Mouse (Mus musculus): ENCODE data around the gene Afap1l2. TPM values are rescaled to one million over a fixed set of nuclear protein-coding genes. Genes with fewer than 3 reads are reported as not detected.

The Afap1l2 gene
- polyA plus RNA-seq, 1 experiment = not detected

DNA sequence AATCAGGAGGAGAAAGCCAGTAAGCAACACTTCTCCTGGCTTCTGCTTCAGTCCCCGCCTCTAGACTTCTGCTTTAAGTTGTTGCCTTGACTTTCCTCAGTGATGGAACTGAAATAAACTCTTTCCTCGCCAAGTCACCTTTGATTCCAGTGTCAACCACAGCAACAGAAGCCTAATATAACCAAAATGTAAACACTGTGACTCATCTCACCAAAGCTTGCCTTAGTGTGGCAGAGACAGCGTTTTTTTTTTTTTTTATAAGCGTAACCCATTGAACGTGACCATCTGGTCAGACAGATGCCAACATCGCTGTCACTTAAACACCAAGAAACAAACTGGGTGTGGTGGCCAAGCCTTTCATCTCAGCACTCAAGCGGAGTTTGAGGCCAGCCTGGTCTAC, 65.8 kb downstream of the Afap1l2 start:
- peaks cover 5% of the 10 kb centered on the region; the same call in 1 of the 2 replicates for H3K9me3 ChIP-seq (ENCODE audit: control insufficient read depth, low read length)
- TF ChIP-seq GATA1 (IDR thresholded peaks at IDR 0.05; ENCODE audit: low read length) = no peak
- TF ChIP-seq TAL1 (IDR thresholded peaks at IDR 0.05; ENCODE audit: low read length) = no peak
- H3K27me3 ChIP-seq (ENCODE audit: control insufficient read depth) = no peaks in the 10 kb centered on the region
- H3K4me1 ChIP-seq (ENCODE audit: control insufficient read depth) = no peaks in the 10 kb centered on the region
- H3K4me3 ChIP-seq (replicated peaks) = no peak overlapping the region
- H3K36me3 ChIP-seq (ENCODE audit: control insufficient read depth) = no peaks in the 10 kb centered on the region

DNA sequence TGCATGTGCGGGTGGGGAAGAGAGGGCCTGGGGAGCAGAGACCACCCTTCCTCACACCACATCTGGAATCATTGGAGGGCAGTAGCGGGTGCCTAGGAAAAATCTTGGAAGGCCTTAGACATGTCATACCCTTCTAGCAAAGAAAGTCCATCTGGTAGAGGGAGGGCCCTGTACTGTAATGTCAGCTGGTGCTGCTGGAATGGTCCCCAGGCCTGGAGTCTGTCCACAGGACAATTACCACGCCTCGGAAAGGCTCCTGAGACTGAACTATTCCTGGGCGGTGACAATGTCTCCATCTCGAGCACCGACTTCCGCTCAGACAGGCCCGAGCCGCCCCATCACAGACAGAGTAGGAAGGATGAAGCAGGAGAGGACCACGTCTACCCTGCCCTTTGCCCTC, 67.5 kb downstream of the Afap1l2 start:
- no peak for TF ChIP-seq TAL1 (IDR thresholded peaks at IDR 0.05; ENCODE audit: low read length)
- no peak for TF ChIP-seq GATA1 (IDR thresholded peaks at IDR 0.05; ENCODE audit: low read length)
- Histone ChIP-seq H3K4me3 (replicated peaks) (no peak overlapping the region), H3K9me3 (ENCODE audit: control insufficient read depth, low read length) (peaks cover 5% of the 10 kb centered on the region; the same call in 1 of the 2 replicates), H3K36me3 (ENCODE audit: control insufficient read depth) (no peaks in the 10 kb centered on the region), H3K27me3 (ENCODE audit: control insufficient read depth) (no peaks in the 10 kb centered on the region), H3K4me1 (ENCODE audit: control insufficient read depth) (no peaks in the 10 kb centered on the region)

- no peak for TF ChIP-seq GATA1 (IDR thresholded peaks at IDR 0.05; ENCODE audit: low read length)
- TF ChIP-seq TAL1 (IDR thresholded peaks at IDR 0.05; ENCODE audit: low read length) = no peak
- Histone ChIP-seq H3K27me3 (ENCODE audit: control insufficient read depth) (no peaks in the 10 kb centered on the region), H3K4me1 (ENCODE audit: control insufficient read depth) (no peaks in the 10 kb centered on the region), H3K4me3 (replicated peaks) (no peak overlapping the region), H3K9me3 (ENCODE audit: control insufficient read depth, low read length) (peaks cover 5% of the 10 kb centered on the region; the same call in 1 of the 2 replicates), H3K36me3 (ENCODE audit: control insufficient read depth) (no peaks in the 10 kb centered on the region)
Observed at GRCm38 (mm10) chr19:56939826-56940225, 68.2 kb downstream of the Afap1l2 start.

- Histone ChIP-seq H3K4me3 (replicated peaks) (no peak overlapping the region), H3K27me3 (ENCODE audit: control insufficient read depth) (no peaks in the 10 kb centered on the region), H3K4me1 (ENCODE audit: control insufficient read depth) (no peaks in the 10 kb centered on the region), H3K36me3 (ENCODE audit: control insufficient read depth) (no peaks in the 10 kb centered on the region), H3K9me3 (ENCODE audit: control insufficient read depth, low read length) (peaks cover 3% of the 10 kb centered on the region; the same call in 1 of the 2 replicates)
- TF ChIP-seq TAL1 (IDR thresholded peaks at IDR 0.05; ENCODE audit: low read length) (no peak), GATA1 (IDR thresholded peaks at IDR 0.05; ENCODE audit: low read length) (no peak)
Observed at GRCm38 (mm10) chr19:56937911-56938310, 70.1 kb downstream of the Afap1l2 start.

DNA sequence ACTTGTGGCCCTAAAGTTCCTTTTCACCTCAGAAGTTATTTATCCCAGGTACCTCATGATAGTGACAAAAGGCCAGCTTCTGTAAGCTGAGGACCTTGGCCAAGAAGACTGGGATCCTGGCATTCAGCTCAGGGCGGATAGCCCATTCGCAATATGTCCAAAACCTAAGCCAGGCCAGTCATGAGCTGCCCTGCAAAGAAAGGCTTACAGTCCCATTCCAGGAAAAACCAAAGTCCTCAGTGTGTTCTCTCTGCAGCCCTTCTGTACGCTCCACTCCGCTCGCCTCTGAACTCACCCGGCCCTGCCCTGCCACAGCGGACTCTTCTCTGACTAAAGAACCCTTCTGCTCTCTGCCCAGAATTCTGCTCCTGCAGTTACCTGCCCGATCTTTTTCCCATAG, 71.8 kb downstream of the Afap1l2 start:
- TF ChIP-seq GATA1 (IDR thresholded peaks at IDR 0.05; ENCODE audit: low read length) = no peak
- no peak for TF ChIP-seq TAL1 (IDR thresholded peaks at IDR 0.05; ENCODE audit: low read length)

DNA sequence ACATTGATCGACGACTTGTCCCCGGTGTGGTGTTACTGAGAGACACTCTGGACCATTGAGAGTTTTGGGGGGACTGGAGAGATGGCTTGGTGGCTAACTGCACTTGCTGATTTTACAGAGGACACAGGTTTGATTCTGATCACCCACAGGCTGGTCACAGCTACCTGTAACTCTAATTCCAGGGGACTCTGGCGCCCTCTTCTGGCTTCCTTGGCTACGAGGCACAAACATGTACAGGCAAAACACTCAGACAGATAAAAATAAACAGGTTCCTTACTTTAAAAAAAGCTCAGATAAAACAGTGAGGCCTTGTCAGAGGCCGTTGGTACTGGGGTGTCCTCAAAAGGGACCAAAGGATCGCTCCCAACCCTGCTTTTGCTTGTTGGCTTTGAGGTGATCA, 72.3 kb downstream of the Afap1l2 start:
- Histone ChIP-seq H3K9me3 (ENCODE audit: control insufficient read depth, low read length) (peaks cover 3% of the 10 kb centered on the region; the same call in 1 of the 2 replicates), H3K4me1 (ENCODE audit: control insufficient read depth) (no peaks in the 10 kb centered on the region), H3K27me3 (ENCODE audit: control insufficient read depth) (no peaks in the 10 kb centered on the region), H3K4me3 (replicated peaks) (no peak overlapping the region), H3K36me3 (ENCODE audit: control insufficient read depth) (no peaks in the 10 kb centered on the region)
- TF ChIP-seq TAL1 (IDR thresholded peaks at IDR 0.05; ENCODE audit: low read length) (no peak), GATA1 (IDR thresholded peaks at IDR 0.05; ENCODE audit: low read length) (no peak)

More for the DNA sequence above, 71.8 kb downstream of the Afap1l2 start:
- peaks cover 3% of the 10 kb centered on the region; the same call in 1 of the 2 replicates for H3K9me3 ChIP-seq (ENCODE audit: control insufficient read depth, low read length)
- H3K4me1 ChIP-seq (ENCODE audit: control insufficient read depth) = no peaks in the 10 kb centered on the region
- no peak overlapping the region for H3K4me3 ChIP-seq (replicated peaks)
- H3K27me3 ChIP-seq (ENCODE audit: control insufficient read depth) = no peaks in the 10 kb centered on the region
- no peaks in the 10 kb centered on the region for H3K36me3 ChIP-seq (ENCODE audit: control insufficient read depth)

DNA sequence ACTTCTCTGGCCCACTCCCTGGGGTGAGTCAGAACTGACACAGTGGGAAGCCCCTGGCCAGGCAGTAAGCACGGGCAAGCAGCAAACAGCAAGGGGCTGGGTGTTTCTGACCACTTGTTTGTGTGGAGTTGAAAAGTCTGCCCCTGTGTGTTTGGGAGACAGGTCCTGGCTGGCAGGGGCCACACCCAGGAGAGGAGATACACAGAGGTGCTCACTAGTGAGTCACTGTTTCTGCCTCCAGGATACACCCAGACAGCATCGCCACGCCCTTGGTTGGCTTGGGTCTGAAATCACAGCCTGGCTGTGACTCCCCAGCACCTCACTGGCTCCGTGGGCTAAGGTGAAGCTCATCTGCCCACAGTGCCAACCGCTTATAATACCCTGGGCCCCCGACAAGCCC, 72.9 kb downstream of the Afap1l2 start:
- H3K4me3 ChIP-seq (replicated peaks) = no peak overlapping the region
- no peaks in the 10 kb centered on the region for H3K4me1 ChIP-seq (ENCODE audit: control insufficient read depth)
- no peaks in the 10 kb centered on the region for H3K27me3 ChIP-seq (ENCODE audit: control insufficient read depth)
- TF ChIP-seq GATA1 (IDR thresholded peaks at IDR 0.05; ENCODE audit: low read length) = no peak
- no peak for TF ChIP-seq TAL1 (IDR thresholded peaks at IDR 0.05; ENCODE audit: low read length)
- no peaks in the 10 kb centered on the region for H3K36me3 ChIP-seq (ENCODE audit: control insufficient read depth)
- H3K9me3 ChIP-seq (ENCODE audit: control insufficient read depth, low read length) = peaks cover 3% of the 10 kb centered on the region; the same call in 1 of the 2 replicates

DNA sequence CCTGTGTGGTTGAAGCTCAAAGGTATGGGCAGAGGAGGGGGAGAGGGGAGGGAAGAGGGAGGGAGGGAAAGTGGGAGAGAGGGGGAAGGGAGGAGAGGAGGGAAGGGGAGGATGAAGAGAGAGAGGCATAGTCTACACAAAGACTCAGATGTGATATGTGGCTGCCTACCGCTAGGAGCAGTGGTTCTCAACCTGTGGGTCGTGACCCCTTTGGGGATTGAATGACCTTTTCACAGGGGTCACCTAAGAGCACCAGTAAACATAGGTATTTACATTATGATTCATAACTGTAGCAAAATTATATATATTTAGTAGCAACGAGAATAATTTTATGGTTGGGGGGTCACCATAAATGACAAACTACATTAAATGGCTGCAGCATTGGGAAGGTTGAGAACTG, 74.2 kb downstream of the Afap1l2 start:
- peaks cover 3% of the 10 kb centered on the region; the same call in 1 of the 2 replicates for H3K9me3 ChIP-seq (ENCODE audit: control insufficient read depth, low read length)
- no peaks in the 10 kb centered on the region for H3K36me3 ChIP-seq (ENCODE audit: control insufficient read depth)
- H3K27me3 ChIP-seq (ENCODE audit: control insufficient read depth) = no peaks in the 10 kb centered on the region
- no peak overlapping the region for H3K4me3 ChIP-seq (replicated peaks)
- TF ChIP-seq GATA1 (IDR thresholded peaks at IDR 0.05; ENCODE audit: low read length) = no peak
- TF ChIP-seq TAL1 (IDR thresholded peaks at IDR 0.05; ENCODE audit: low read length) = no peak
- H3K4me1 ChIP-seq (ENCODE audit: control insufficient read depth) = no peaks in the 10 kb centered on the region

- no peaks in the 10 kb centered on the region for H3K4me1 ChIP-seq (ENCODE audit: control insufficient read depth)
- TF ChIP-seq GATA1 (IDR thresholded peaks at IDR 0.05; ENCODE audit: low read length) (no peak), TAL1 (IDR thresholded peaks at IDR 0.05; ENCODE audit: low read length) (no peak)
- H3K27me3 ChIP-seq (ENCODE audit: control insufficient read depth) = no peaks in the 10 kb centered on the region
- H3K4me3 ChIP-seq (replicated peaks) = no peak overlapping the region
- H3K9me3 ChIP-seq (ENCODE audit: control insufficient read depth, low read length) = no peaks in the 10 kb centered on the region
- no peaks in the 10 kb centered on the region for H3K36me3 ChIP-seq (ENCODE audit: control insufficient read depth)
Observed at GRCm38 (mm10) chr19:56930029-56930428, 78.0 kb downstream of the Afap1l2 start.

DNA sequence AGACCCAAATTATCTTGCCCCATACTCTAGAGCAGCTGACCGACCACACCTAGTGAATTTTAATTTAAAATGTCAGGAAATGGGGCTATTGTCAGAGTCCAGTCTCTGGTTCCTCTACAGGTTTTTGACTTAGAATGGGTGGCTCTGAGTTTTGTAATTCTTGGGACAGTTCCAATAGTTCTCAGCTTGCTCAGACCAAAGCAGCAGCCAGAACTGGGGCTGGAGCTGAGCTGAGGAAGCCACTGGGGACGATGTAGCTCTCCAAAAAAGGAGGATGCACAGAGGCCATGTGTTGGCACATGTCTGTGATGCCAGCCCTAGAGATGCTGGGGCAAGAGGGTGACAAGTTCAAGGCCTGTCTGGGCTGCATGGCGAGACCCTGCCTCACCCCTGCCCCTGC, 78.6 kb downstream of the Afap1l2 start:
- TF ChIP-seq GATA1 (IDR thresholded peaks at IDR 0.05; ENCODE audit: low read length) = no peak
- TF ChIP-seq TAL1 (IDR thresholded peaks at IDR 0.05; ENCODE audit: low read length) = no peak
- no peaks in the 10 kb centered on the region for H3K36me3 ChIP-seq (ENCODE audit: control insufficient read depth)

More for the DNA sequence above, 78.6 kb downstream of the Afap1l2 start:
- Histone ChIP-seq H3K4me3 (replicated peaks) (no peak overlapping the region), H3K4me1 (ENCODE audit: control insufficient read depth) (no peaks in the 10 kb centered on the region), H3K9me3 (ENCODE audit: control insufficient read depth, low read length) (no peaks in the 10 kb centered on the region), H3K27me3 (ENCODE audit: control insufficient read depth) (no peaks in the 10 kb centered on the region)
